Mouse (Mus musculus): ENCODE results near the gene Zfp280b. TPM values are rescaled to one million over a fixed set of nuclear protein-coding genes. Genes with fewer than 3 reads are reported as not detected.
A peak's percentile ranks its signal among the peaks of the same experiment; 100 is the strongest.

Gene Zfp280b
- polyA plus RNA-seq, 1 experiment from 2014 or later, result 20.8 TPM

DNA sequence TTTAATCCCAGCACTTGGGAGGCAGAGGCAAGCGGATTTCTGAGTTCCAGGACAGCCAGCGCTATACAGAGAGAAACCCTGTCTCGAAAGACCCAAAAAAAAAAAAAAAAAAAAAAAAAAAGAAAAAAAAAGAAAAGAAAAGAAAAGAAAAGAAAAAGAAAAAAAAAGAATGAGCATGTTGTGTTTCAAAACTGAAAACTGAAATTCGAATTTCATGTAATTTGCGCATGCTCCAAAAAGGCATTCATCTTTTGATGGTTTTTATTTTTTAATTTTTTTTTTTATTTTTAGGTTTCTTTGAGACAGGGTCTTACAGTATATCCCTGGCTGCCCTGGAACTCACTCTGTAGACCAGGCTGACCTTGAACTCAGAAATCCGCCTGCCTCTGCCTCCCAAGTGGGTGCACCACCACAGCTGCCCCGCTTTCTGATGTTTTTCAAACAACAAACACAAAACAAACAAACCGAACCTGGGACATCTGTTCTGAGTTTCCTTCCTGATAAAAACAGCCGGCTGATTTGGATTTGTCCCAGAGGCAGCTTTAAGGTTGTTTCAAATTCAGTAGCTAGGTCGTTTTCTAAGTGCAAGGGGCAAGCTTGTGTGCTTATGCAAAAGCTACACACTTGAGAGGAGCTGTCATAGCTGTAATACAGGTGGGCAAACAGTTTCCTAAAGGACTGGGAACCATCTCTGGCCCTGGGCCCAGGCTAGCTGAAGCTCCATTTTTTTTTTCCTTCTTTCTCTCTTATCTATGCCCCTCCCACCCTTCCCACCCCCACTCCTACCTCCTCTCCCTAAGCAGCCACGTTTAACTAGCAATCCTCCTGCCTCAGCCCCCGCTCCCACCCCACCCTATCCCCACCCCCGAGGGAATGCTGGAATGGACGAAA lies 694 bp upstream of the Zfp280b start:
- Histone ChIP-seq H3K27me3 (no peaks in the 10 kb centered on the region), H3K36me3 (peaks cover 3% of the 10 kb centered on the region; the same call in 1 of the 2 replicates), H3K9ac (peak overlapping the region; percentile 88; the same call in 1 of the 2 replicates), H3K4me1 (peaks cover 22% of the 10 kb centered on the region), H3K9me3 (no peaks in the 10 kb centered on the region), H3K4me2 (peak overlapping the region; percentile 67), H3K27ac (peak overlapping the region; percentile 86), H3K4me3 (peak overlapping the region; percentile 68)
- peak; percentile 60 for ATAC-seq (ENCODE audit: borderline replicate concordance, extremely low read depth, low FRiP score, low TSS enrichment)
- WGBS, result 46% methylated on average over 14 of the region's 14 CpGs

GRCm38 (mm10) chr10:76033119-76033455 lies 637 bp downstream of the Zfp280b start:
- no peak for ATAC-seq (ENCODE audit: borderline replicate concordance, extremely low read depth, low FRiP score, low TSS enrichment)
- 13% methylated on average over 7 of the region's 7 CpGs for WGBS
- Histone ChIP-seq H3K4me1 (peaks cover 16% of the 10 kb centered on the region), H3K27me3 (no peaks in the 10 kb centered on the region), H3K36me3 (peaks cover 15% of the 10 kb centered on the region), H3K4me3 (peak overlapping the region; percentile 68), H3K4me2 (peak overlapping the region; percentile 67), H3K9ac (peak overlapping the region; percentile 88), H3K27ac (peak overlapping the region; percentile 86), H3K9me3 (no peaks in the 10 kb centered on the region)

GRCm38 (mm10) chr10:76034001-76034600 lies 1.7 kb downstream of the Zfp280b start:
- no peaks in the 10 kb centered on the region for H3K27me3 ChIP-seq
- ATAC-seq (ENCODE audit: borderline replicate concordance, extremely low read depth, low FRiP score, low TSS enrichment), result no peak
- peak overlapping the region; percentile 67 for H3K4me2 ChIP-seq
- 87% methylated on average over 8 of the region's 8 CpGs for WGBS
- H3K4me3 ChIP-seq, result peak overlapping the region; percentile 68; the same call in 1 of the 2 replicates
- H3K9me3 ChIP-seq, result no peaks in the 10 kb centered on the region
- H3K27ac ChIP-seq, result no peak overlapping the region
- H3K36me3 ChIP-seq, result peaks cover 25% of the 10 kb centered on the region
- H3K4me1 ChIP-seq, result peaks cover 11% of the 10 kb centered on the region; the same call in 1 of the 2 replicates
- no peak overlapping the region for H3K9ac ChIP-seq

- no peak overlapping the region for H3K9ac ChIP-seq
- no peak overlapping the region for H3K4me2 ChIP-seq
- peaks cover 37% of the 10 kb centered on the region for H3K36me3 ChIP-seq
- H3K9me3 ChIP-seq, result no peaks in the 10 kb centered on the region
- no peak overlapping the region for H3K27ac ChIP-seq
- no peak for ATAC-seq (ENCODE audit: borderline replicate concordance, extremely low read depth, low FRiP score, low TSS enrichment)
- no peaks in the 10 kb centered on the region for H3K27me3 ChIP-seq
- H3K4me3 ChIP-seq, result no peak overlapping the region
- H3K4me1 ChIP-seq, result peaks cover 11% of the 10 kb centered on the region; the same call in 1 of the 2 replicates
These were observed 2.8 kb downstream of the Zfp280b start for GRCm38 (mm10) chr10:76035277-76035676.

DNA sequence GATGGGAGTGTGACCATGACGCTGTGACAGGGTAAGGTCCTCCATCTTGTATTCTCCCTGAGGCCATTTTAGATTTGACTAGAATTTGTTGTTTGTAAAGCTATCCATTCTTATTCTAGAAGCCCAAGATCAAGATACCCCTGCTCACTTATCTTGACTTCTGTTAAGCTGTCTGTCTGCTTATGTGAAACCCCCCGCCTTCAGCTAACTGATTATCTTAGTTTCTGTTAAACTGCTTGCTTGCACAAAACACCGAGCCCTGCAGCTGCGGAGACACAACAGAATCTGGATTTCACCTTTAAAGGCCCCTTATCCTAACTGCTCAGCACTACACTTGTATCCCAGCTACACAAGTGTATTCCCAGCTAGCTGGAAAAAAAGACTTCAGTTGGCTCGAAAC lies 4.5 kb downstream of the Zfp280b start:
- H3K27ac ChIP-seq, result no peak overlapping the region
- no peak overlapping the region for H3K9ac ChIP-seq
- no peak for ATAC-seq (ENCODE audit: borderline replicate concordance, extremely low read depth, low FRiP score, low TSS enrichment)
- peaks cover 8% of the 10 kb centered on the region; the same call in 1 of the 2 replicates for H3K4me1 ChIP-seq
- H3K4me2 ChIP-seq, result no peak overlapping the region
- H3K4me3 ChIP-seq, result no peak overlapping the region
- H3K9me3 ChIP-seq, result no peaks in the 10 kb centered on the region
- H3K27me3 ChIP-seq, result no peaks in the 10 kb centered on the region
- WGBS, result 93% methylated on average over 5 of the region's 5 CpGs
- peaks cover 49% of the 10 kb centered on the region for H3K36me3 ChIP-seq

DNA sequence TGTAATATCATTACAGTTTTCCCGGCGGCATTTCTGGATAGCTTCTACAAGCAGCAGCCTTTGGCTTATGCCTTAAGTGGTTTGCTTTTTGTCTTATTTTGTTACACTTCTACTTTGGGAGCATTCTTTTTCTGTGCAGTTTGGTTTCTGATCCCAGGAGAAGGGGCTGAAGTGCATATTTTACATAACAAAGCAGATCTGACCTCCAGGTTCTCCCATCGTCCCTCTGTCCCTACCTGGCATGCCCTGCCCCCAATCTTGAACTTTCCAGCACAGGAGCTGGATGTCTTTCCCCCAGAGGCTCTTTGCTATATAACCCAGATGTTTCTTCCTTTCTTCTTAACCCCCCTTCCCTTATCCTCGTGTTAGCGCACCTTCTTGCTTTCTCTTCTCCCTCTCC lies 12.9 kb downstream of the Zfp280b start:
- H3K4me1 ChIP-seq, result no peaks in the 10 kb centered on the region
- H3K36me3 ChIP-seq, result peaks cover 18% of the 10 kb centered on the region

DNA sequence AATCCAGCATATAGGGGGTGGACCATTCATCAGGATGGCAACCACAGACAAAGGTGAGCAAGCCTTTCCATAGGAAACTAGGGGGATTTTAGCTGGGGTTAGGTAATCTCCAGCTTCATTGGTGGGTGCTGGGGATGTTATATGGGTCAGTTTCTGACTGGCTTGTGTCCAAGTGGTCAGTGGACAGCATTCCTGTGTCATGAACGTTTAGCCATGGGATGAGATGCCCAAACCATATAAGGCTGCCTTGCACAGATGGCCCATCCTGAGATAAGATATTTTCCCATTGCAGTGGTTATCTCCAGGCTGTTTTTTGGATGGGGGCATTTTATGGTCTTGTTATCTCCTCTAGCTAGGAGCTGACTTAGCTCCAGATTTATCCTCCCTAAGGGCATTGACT lies 14.3 kb downstream of the Zfp280b start:
- peaks cover 6% of the 10 kb centered on the region; the same call in 1 of the 2 replicates for H3K36me3 ChIP-seq
- no peak for ATAC-seq (ENCODE audit: borderline replicate concordance, extremely low read depth, low FRiP score, low TSS enrichment)
- H3K27ac ChIP-seq, result no peak overlapping the region
- H3K4me1 ChIP-seq, result no peaks in the 10 kb centered on the region
- no peak overlapping the region for H3K9ac ChIP-seq
- no peak overlapping the region for H3K4me2 ChIP-seq
- H3K27me3 ChIP-seq, result no peaks in the 10 kb centered on the region
- 0% methylated on average over 1 of the region's 1 CpGs for WGBS
- H3K9me3 ChIP-seq, result no peaks in the 10 kb centered on the region
- H3K4me3 ChIP-seq, result no peak overlapping the region

More for the DNA sequence above, 12.9 kb downstream of the Zfp280b start:
- 41% methylated on average over 5 of the region's 5 CpGs for WGBS
- H3K9ac ChIP-seq, result no peak overlapping the region
- ATAC-seq (ENCODE audit: borderline replicate concordance, extremely low read depth, low FRiP score, low TSS enrichment), result no peak
- H3K4me3 ChIP-seq, result no peak overlapping the region
- no peaks in the 10 kb centered on the region for H3K9me3 ChIP-seq
- no peaks in the 10 kb centered on the region for H3K27me3 ChIP-seq
- H3K27ac ChIP-seq, result no peak overlapping the region
- H3K4me2 ChIP-seq, result no peak overlapping the region

GRCm38 (mm10) chr10:76047182-76047869 lies 14.9 kb downstream of the Zfp280b start:
- Histone ChIP-seq H3K27me3 (no peaks in the 10 kb centered on the region), H3K4me3 (no peak overlapping the region), H3K4me1 (no peaks in the 10 kb centered on the region), H3K27ac (no peak overlapping the region), H3K9me3 (no peaks in the 10 kb centered on the region), H3K4me2 (no peak overlapping the region), H3K9ac (no peak overlapping the region), H3K36me3 (peaks cover 6% of the 10 kb centered on the region; the same call in 1 of the 2 replicates)
- WGBS, result 13% methylated on average over 5 of the region's 5 CpGs
- ATAC-seq (ENCODE audit: borderline replicate concordance, extremely low read depth, low FRiP score, low TSS enrichment), result peak; percentile 49; the same call in 1 of the 2 replicates

DNA sequence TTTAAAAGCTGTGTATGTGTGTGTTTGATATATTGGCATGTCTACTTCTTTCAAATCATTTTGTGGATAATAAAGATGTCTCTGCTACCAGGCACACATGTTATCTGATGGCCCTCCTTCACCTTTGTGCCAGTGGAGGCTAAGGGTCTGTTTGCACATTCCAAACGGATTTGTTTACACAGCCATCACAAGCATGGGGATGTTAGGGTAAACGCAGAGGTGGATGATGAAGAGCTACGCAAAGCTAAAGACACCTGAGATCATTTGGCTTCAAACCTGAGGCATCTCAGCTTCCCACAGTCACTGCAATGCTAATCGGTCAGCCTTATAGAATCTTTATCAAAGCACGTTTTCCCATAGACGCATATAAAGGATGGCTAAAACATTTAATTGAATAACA lies 16.5 kb downstream of the Zfp280b start:
- H3K27ac ChIP-seq, result no peak overlapping the region
- H3K27me3 ChIP-seq, result no peaks in the 10 kb centered on the region
- 10% methylated on average over 6 of the region's 6 CpGs for WGBS
- no peak overlapping the region for H3K4me2 ChIP-seq
- no peaks in the 10 kb centered on the region for H3K4me1 ChIP-seq
- no peaks in the 10 kb centered on the region for H3K9me3 ChIP-seq
- no peak overlapping the region for H3K4me3 ChIP-seq
- no peak for ATAC-seq (ENCODE audit: borderline replicate concordance, extremely low read depth, low FRiP score, low TSS enrichment)
- no peak overlapping the region for H3K9ac ChIP-seq
- no peaks in the 10 kb centered on the region for H3K36me3 ChIP-seq

DNA sequence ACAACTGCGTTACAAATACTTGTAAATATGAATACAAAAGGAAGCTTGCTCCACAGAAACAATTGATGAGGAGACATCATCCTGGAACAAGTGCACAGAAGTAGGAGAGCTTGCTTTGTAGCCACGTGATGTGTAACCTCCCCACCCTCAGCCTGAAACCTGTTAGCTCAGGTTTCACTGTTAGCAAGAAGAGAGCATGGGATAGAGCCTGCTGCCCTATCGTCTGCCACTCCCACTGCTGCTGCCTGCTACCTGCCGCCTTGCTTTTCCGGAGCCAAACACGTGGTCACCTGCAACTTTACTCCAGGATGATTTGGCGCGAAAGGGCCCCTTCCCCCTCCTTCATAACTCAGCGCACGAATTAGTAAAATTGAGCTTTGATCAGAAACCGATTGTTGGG lies 19.4 kb downstream of the Zfp280b start:
- H3K27ac ChIP-seq, result no peak overlapping the region
- no peaks in the 10 kb centered on the region for H3K36me3 ChIP-seq
- no peaks in the 10 kb centered on the region for H3K9me3 ChIP-seq
- no peak overlapping the region for H3K4me3 ChIP-seq
- no peak for ATAC-seq (ENCODE audit: borderline replicate concordance, extremely low read depth, low FRiP score, low TSS enrichment)
- no peak overlapping the region for H3K9ac ChIP-seq
- H3K4me1 ChIP-seq, result no peaks in the 10 kb centered on the region
- no peak overlapping the region for H3K4me2 ChIP-seq
- no peaks in the 10 kb centered on the region for H3K27me3 ChIP-seq
- 67% methylated on average over 11 of the region's 11 CpGs for WGBS

- H3K4me3 ChIP-seq, result no peak overlapping the region
- H3K27me3 ChIP-seq, result no peaks in the 10 kb centered on the region
- no peak for ATAC-seq (ENCODE audit: borderline replicate concordance, extremely low read depth, low FRiP score, low TSS enrichment)
- no peak overlapping the region for H3K4me2 ChIP-seq
- no peaks in the 10 kb centered on the region for H3K4me1 ChIP-seq
- no peak overlapping the region for H3K9ac ChIP-seq
- 87% methylated on average over 5 of the region's 5 CpGs for WGBS
- no peaks in the 10 kb centered on the region for H3K9me3 ChIP-seq
- no peak overlapping the region for H3K27ac ChIP-seq
- H3K36me3 ChIP-seq, result no peaks in the 10 kb centered on the region
These were observed 30.0 kb downstream of the Zfp280b start for GRCm38 (mm10) chr10:76062439-76062838.
